Mouse (Mus musculus): ENCODE data around the gene Tmco5b.

Tmco5b gene

GRCm38 (mm10) chr2:113285432-113285831 is at the start of gene Tmco5b:
Gene Tmco5b (plus strand): TSS chr2:113285732.
- no peak for DNase-seq (ENCODE audit: low spot score in 2 of 2)

GRCm38 (mm10) chr2:113236993-113237392 is 48.5 kb upstream of the Tmco5b start:
- DNase-seq (ENCODE audit: low spot score in 2 of 2), result no peak

DNA sequence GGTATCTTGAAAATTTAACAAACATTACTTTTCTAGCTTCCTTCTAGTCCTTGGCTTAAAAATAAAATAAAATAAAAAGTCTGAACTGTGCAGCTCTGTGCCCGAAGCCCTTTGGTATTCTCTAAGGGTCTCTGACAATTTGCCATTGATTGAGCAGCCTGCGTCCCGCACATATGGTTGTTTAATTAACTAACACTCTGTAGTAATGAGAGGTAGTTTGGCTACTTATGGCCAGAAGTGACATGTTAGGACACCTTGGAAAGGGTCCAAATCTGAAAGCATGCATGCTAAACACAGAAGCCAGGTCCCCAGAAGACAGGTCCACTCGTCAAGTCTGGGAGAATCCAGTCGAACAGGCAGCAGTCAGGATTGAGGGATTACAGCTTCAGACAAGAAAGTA is 46.7 kb upstream of the Tmco5b start:
- no peak for DNase-seq (ENCODE audit: low spot score in 2 of 2)

- DNase-seq (ENCODE audit: low spot score in 2 of 2), result peak in 1 of 2 experiments; percentile 68
These were observed 17.1 kb downstream of the Tmco5b start for GRCm38 (mm10) chr2:113302349-113303239.

DNA sequence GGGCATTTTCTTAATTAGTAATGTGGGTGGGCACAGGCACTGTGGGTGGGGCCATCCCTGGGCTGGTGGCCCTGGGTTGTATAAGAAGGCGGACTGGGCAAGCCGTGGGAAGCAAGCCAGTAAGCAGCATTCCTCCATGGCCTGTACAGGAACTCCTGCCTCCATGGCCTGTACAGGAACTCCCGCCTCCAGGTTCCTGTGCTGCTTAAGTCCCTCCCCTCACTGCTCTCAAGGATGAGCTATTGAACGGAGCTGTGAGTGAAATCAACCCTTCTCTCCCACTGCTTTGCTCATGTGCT is 17.7 kb downstream of the Tmco5b start:
- no peak for DNase-seq (ENCODE audit: low spot score in 2 of 2)

DNA sequence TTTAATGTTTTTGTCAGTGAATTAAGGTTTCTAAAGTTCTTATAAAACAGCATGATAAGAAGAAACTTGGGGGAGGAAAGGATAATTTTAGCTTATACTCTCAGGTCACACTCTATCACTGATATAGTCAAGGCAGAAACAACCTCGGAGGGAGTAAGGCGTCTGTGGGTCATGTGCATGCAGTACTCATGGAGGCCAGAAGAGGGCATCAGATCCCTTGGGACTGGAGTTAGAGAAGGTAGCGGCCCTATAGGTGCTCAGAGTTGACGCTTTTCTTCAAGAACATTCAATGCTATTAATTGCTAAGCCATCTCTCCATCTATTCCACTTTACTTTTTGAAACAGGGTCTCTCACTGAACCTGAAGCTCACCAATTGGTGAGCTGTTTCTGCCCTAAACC is 19.8 kb downstream of the Tmco5b start:
- peak; percentile 87 for DNase-seq (ENCODE audit: low spot score in 2 of 2)

GRCm38 (mm10) chr2:113311211-113311610 is 25.7 kb downstream of the Tmco5b start:
- DNase-seq (ENCODE audit: low spot score in 2 of 2), result no peak

- no peak for DNase-seq (ENCODE audit: low spot score in 2 of 2)
These were observed 37.5 kb downstream of the Tmco5b start for GRCm38 (mm10) chr2:113323016-113323415.

DNA sequence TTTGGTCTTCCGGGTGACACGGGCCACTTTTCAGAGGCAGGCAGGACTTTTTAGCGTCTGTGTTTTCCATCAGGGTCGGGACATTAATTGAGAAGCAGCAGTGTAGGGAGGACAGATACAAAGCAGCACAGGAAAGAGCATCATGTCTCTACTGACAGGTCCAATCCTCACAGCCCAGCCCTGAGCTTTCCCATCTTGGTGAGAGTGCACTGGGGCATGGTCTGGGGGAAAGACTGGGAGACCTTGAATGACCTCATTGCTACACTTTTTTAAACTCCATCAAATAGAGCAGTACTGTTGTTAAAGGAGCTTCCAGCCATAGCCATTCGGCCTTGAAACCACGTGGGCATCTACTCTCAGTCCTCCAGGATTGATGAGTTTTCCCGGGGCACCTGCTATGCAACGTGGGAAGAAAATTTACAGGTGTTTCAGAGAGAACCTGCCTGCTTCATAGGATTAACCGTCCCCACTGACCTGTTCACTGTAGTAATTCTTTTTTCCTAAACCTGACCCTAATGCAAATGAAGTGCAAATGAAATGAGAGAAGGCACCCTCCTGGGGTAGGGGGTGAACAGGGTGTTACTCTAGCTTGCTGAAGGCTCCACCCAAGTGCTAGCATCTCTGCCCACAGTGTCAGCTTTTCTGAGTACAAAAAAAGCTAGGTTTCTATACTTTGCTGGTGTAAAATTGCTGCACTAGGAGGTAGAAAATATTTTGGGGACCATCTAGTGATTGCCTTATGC is 48.4 kb downstream of the Tmco5b start:
- no peak for DNase-seq (ENCODE audit: low spot score in 2 of 2)

DNA sequence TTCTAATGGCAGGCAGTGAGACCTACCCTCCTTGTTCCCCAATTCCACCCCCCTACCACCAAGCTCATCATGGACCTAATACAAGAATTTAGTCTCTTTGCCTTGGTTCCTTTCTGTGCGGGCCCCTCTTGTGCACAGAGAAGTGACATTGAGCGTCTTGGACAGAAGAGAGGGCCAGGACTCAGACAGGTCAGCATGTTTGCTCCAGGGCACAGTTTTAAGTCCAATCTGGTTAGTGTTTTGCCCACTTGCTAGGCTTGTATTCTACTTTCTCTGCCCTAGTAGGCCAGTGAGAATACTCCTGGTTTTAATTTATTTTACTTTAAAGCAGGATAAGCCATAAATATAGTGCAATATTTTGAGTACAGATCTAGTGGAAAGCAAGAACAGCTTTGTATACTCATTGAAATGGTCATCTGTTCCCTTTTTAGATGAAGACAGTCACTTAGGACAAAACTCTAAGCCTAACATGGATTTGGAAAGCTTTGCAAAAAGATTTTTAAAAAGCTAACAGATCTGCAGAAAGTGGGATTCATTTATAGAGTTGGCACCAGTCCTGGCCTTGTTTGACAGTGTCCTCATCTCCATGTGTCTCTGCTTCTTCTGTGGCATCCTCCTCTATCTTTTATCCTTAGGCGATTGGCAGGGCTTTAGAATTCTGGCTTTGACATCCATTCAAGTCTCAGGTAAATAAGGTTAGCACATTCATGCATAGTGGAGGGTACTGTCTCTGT is 50.2 kb downstream of the Tmco5b start:
- peak; percentile 23 to 78 for DNase-seq (ENCODE audit: low spot score in 2 of 2)

DNA sequence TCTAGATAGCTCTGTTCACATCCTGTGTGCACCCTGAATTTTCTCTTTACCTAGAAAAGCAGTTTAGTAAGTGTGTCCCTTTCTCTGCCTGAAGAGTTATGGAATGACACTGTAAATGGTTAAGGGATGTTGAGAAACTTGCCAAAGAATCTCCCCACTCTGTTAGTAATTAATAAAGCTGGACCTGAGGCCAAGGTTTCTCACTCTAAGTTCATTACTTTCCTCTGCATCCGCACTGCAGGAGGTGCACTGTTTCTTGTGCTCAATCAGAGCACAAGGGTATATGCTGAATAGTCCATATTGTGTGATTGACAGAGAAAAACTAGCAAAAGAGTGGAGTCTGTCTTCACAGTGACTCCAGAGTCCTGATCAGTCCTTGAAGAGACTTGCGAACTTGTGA is 59.0 kb downstream of the Tmco5b start:
- DNase-seq (ENCODE audit: low spot score in 2 of 2), result no peak
